19 mouse cellular contexts compared by ENCODE assay signal in the genomic region with DNA sequence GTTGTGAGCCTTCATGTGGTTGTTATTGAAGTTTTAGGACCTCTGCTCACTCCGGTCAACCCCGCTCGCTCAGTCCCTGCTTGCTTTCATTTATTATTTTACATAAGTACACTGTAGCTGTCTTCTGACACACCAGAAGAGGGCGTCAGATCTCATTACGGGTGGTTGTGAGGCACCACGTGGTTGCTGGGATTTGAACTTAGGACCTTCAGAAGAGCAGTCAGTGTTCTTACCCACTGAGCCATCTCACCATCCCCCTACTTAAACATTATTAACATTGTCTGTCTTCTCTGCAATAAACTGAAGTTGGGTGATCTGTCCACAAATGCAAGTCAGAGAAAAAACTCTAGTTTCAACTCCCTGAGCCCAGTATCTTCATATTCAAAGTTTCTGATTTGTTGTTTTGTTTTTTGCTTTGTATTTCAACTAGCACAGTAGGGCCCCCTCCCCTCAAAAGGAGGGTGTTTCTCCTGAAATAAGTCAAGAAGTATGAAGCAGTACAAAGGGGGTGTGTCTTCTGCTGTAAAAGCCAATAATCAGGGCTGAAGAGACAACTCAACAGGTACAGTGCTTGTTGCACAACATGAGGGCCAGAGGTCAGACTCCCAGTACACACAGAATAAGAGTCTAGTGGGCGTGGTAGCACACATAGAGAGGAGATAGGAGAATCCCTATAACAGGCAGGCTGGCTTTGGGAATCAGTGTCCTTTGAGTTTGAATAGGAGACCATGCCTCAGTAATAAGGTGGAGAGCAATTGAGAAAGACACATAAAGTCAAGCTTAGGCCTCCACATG. TPM values are rescaled to one million over a fixed set of nuclear protein-coding genes. Genes with fewer than 3 reads are reported as not detected.
"Had no signal": no experiment of that assay in that cellular context is flagged by ENCODE, and none has a peak within 500 bp of the region (broad histone marks: within the 10 kb centered on the region; RNA-seq: fewer than 3 reads in every experiment).

No protein-coding gene starts in this region.

- H3K4me1 ChIP-seq: hindbrain, embryonic 15.5 days; midbrain, embryonic 10.5 days; neural tube, embryonic 15.5 days had no signal

- H3K27me3 ChIP-seq: hindbrain, embryonic 15.5 days; neural tube, embryonic 15.5 days had no signal

- H3K9ac ChIP-seq: hindbrain, embryonic 15.5 days; lung, embryonic 14.5 days; neural tube, embryonic 15.5 days had no signal

- H3K36me3 ChIP-seq: hindbrain, embryonic 15.5 days; limb, embryonic 10.5 days; midbrain, embryonic 10.5 days; neural tube, embryonic 15.5 days had no signal

- H3K4me3 ChIP-seq: hindbrain, embryonic 15.5 days; limb, embryonic 10.5 days; midbrain, embryonic 10.5 days; myocyte; neural tube, embryonic 15.5 days had no signal

- H3K27ac ChIP-seq: hindbrain, embryonic 15.5 days; limb, embryonic 10.5 days; midbrain, embryonic 10.5 days; neural tube, embryonic 15.5 days had no signal

- DNase-seq: kidney, adult 2 months; kidney, postnatal 36 days; lung, embryonic 14.5 days; lung, postnatal 10 days; lung, postnatal 4 days; midbrain, embryonic 14.5 days; right cerebral cortex, adult 18-20 months; right cerebral cortex, postnatal 25 days; thymus, postnatal 4 days had no signal

- H3K4me2 ChIP-seq: hindbrain, embryonic 15.5 days; lung, embryonic 14.5 days; neural tube, embryonic 15.5 days had no signal

RNA-seq across cellular contexts. Expression of gene Gm9376, which starts 11.1 kb away (rescaled TPM):
- polyA plus RNA-seq: hindbrain, embryonic 15.5 days; kidney, adult 2 months; kidney, embryonic 16.5 days; limb, embryonic 10.5 days; limb, embryonic 14.5 days; lung, embryonic 14.5 days; midbrain, embryonic 10.5 days; midbrain, embryonic 14.5 days; myocyte; neural tube, embryonic 11.5 days; neural tube, embryonic 15.5 days; small intestine, adult 2 months; stomach, embryonic 14.5 days had no signal

RNA-seq across cellular contexts. Expression of gene Sox21, which starts 41.1 kb away (rescaled TPM):
- polyA plus RNA-seq: kidney, adult 2 months; kidney, embryonic 16.5 days; myocyte had no signal
